ENCODE assay signal across 13 mouse cellular contexts in the genomic region with DNA sequence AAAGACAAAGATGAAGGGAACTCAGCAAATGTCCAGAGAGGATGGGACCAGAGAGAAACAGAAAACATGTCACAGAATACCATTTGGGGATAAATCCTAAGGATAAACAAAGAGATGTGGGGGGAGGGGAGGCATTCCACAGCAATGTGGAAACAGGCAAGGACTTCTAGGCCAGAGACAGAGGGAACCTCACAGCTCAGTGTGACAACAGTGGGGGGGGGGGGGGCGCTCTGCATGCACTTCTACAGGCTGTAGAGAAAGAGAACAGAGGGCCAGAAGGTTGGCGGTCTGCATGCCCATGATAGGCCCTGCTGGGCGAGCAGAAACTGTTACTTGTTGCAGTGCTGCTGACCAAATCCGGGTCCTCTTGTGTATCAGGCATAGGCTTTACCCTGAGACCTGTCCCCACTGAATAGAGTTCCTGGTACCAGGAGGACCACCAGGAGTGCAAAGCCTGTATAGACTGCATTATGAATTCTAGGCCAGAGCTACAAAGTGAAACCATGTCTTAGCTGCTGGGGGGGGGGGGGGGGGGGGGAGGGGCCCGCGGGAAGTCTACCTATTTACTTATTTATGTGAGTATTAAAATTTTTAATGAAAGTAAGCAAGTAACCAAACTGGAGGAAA. TPM values are rescaled to one million over a fixed set of nuclear protein-coding genes. Genes with fewer than 3 reads are reported as not detected.
A peak's percentile ranks its signal among the peaks of the same experiment; 100 is the strongest.
DNase-seq lines count a peak whose midpoint lies in the region; ATAC-seq lines count a peak whose summit lies in the region.
"Had no signal": no experiment of that assay in that cellular context is flagged by ENCODE, and none has a peak within 500 bp of the region (broad histone marks: within the 10 kb centered on the region; RNA-seq: fewer than 3 reads in every experiment).

No protein-coding gene starts in this region.

- H3K4me3 ChIP-seq in heart, embryonic 13.5 days, result no peak overlapping the region
- peak overlapping the region; percentile 50 for H3K4me3 ChIP-seq in megakaryocyte, embryonic 14.5 days (replicated peaks)
- H3K4me3 ChIP-seq in embryonic facial prominence, embryonic 10.5 days, result no peak overlapping the region
- H3K4me3 ChIP-seq in midbrain, embryonic 14.5 days (replicated peaks; ENCODE audit: low read depth, low read length), result no peak overlapping the region
- H3K4me3 ChIP-seq: kidney, embryonic 15.5 days had no signal

- H3K4me2 ChIP-seq in heart, embryonic 13.5 days, result peak overlapping the region; percentile 42
- H3K4me2 ChIP-seq in midbrain, embryonic 14.5 days (ENCODE audit: low read length), result no peak overlapping the region
- H3K4me2 ChIP-seq: kidney, embryonic 15.5 days had no signal

- no peaks in the 10 kb centered on the region for H3K36me3 ChIP-seq in heart, embryonic 13.5 days
- H3K36me3 ChIP-seq in megakaryocyte, embryonic 14.5 days (replicated peaks; ENCODE audit: low read length), result peaks cover 11% of the 10 kb centered on the region
- no peaks in the 10 kb centered on the region for H3K36me3 ChIP-seq in embryonic facial prominence, embryonic 10.5 days (replicated peaks)
- H3K36me3 ChIP-seq in midbrain, embryonic 14.5 days (ENCODE audit: control insufficient read depth, insufficient read depth, low read length), result no peaks in the 10 kb centered on the region
- H3K36me3 ChIP-seq: kidney, embryonic 15.5 days had no signal

- ATAC-seq in heart, embryonic 13.5 days (ENCODE audit: extremely low read depth, insufficient number of reproducible peaks, low FRiP score, low TSS enrichment), result no peak
- ATAC-seq in megakaryocyte, adult 5-6 weeks (ENCODE audit: poor library complexity, severe bottlenecking), result no peak
- ATAC-seq in midbrain, embryonic 14.5 days (ENCODE audit: low FRiP score, low TSS enrichment), result no peak
- ATAC-seq: CD4-positive, CD25-positive, alpha-beta regulatory T cell, adult 4 months had no signal

- H3K9me3 ChIP-seq in heart, embryonic 13.5 days, result no peaks in the 10 kb centered on the region
- H3K9me3 ChIP-seq in megakaryocyte, embryonic 14.5 days, result no peaks in the 10 kb centered on the region
- H3K9me3 ChIP-seq in embryonic facial prominence, embryonic 10.5 days, result no peaks in the 10 kb centered on the region
- no peaks in the 10 kb centered on the region for H3K9me3 ChIP-seq in midbrain, embryonic 14.5 days (ENCODE audit: control insufficient read depth, low read length)
- H3K9me3 ChIP-seq: kidney, embryonic 15.5 days had no signal

- no peak for DNase-seq in heart, postnatal 4 days
- DNase-seq in embryonic facial prominence, embryonic 10.5 days (ENCODE audit: low spot score), result peak; percentile 38
- peak; percentile 44 for DNase-seq in midbrain, embryonic 14.5 days
- DNase-seq in thymus, postnatal 4 days, result no peak
- DNase-seq: cerebellum, adult 9-10 months; gastrocnemius, postnatal 36 days; thymus, postnatal 14 days had no signal

- H3K27ac ChIP-seq in heart, embryonic 13.5 days (replicated peaks), result no peak overlapping the region
- H3K27ac ChIP-seq in embryonic facial prominence, embryonic 10.5 days (replicated peaks), result peak overlapping the region; percentile 80
- no peak overlapping the region for H3K27ac ChIP-seq in midbrain, embryonic 14.5 days (replicated peaks; ENCODE audit: low read depth, low read length)
- H3K27ac ChIP-seq: kidney, embryonic 15.5 days; liver, embryonic 14.5 days had no signal

- 32% methylated on average over 3 of the region's 6 CpGs for WGBS in heart, embryonic 13.5 days
- 23% methylated on average over 6 of the region's 6 CpGs for WGBS in embryonic facial prominence, embryonic 10.5 days
- WGBS in midbrain, embryonic 14.5 days, result 27% methylated on average over 5 of the region's 6 CpGs

- H3K9ac ChIP-seq in heart, embryonic 13.5 days, result peak overlapping the region; percentile 40; the same call in 1 of the 2 replicates
- H3K9ac ChIP-seq in midbrain, embryonic 14.5 days (replicated peaks; ENCODE audit: low read length), result no peak overlapping the region
- H3K9ac ChIP-seq: kidney, embryonic 15.5 days; liver, embryonic 14.5 days had no signal

- H3K27me3 ChIP-seq in heart, embryonic 13.5 days (replicated peaks), result no peaks in the 10 kb centered on the region
- no peaks in the 10 kb centered on the region for H3K27me3 ChIP-seq in megakaryocyte, embryonic 14.5 days (replicated peaks)
- no peaks in the 10 kb centered on the region for H3K27me3 ChIP-seq in embryonic facial prominence, embryonic 10.5 days (replicated peaks; ENCODE audit: low read depth, poor library complexity, severe bottlenecking)
- no peaks in the 10 kb centered on the region for H3K27me3 ChIP-seq in midbrain, embryonic 14.5 days (ENCODE audit: control insufficient read depth, insufficient read depth, low read length)
- H3K27me3 ChIP-seq: kidney, embryonic 15.5 days had no signal

- H3K4me1 ChIP-seq in heart, embryonic 13.5 days, result peaks cover 44% of the 10 kb centered on the region
- peaks cover 75% of the 10 kb centered on the region for H3K4me1 ChIP-seq in megakaryocyte, embryonic 14.5 days
- peaks cover 50% of the 10 kb centered on the region for H3K4me1 ChIP-seq in embryonic facial prominence, embryonic 10.5 days
- 0 out of 2 replicates have a peak, but pooled peaks cover 5% of the 10 kb centered on the region for H3K4me1 ChIP-seq in midbrain, embryonic 14.5 days (ENCODE audit: control insufficient read depth, insufficient read depth, low read length)

RNA-seq across cellular contexts. Expression of a gene that starts 20.0 kb away (rescaled TPM):
- polyA plus RNA-seq in heart, embryonic 13.5 days (2015; fragmentation: Nextera tagmentation; extraction: Ambion mirVana), result 92.2 and 99.9 TPM in 2 replicates
- 100 to 1,000 TPM in 1 of 2 experiments, 10 to 100 TPM in 1; 94.9 to 103 TPM for total RNA-seq in heart, postnatal 4 days (2021)
- polyA plus RNA-seq in megakaryocyte, embryonic 14.5 days (2012; ENCODE audit: insufficient read depth, low replicate concordance), result 16.7 and 18.1 TPM in 2 replicates
- 10.2 and 10.7 TPM in 2 replicates for total RNA-seq in megakaryocyte, adult 5-6 weeks (2015)
- total RNA-seq in megakaryocyte, adult 5-6 weeks (2017), result 29.6 and 36.1 TPM in 2 replicates
- 55.9 and 56.2 TPM in 2 replicates for polyA plus RNA-seq in embryonic facial prominence, embryonic 10.5 days (2016; fragmentation: Nextera tagmentation; extraction: Ambion mirVana)
- polyA plus RNA-seq in midbrain, embryonic 14.5 days (2014; fragmentation: Nextera tagmentation; extraction: Ambion mirVana), result 8.8 and 15.8 TPM in 2 replicates

Comparison
In these comparisons a context has a peak if more than half of its experiments do, and no peak if none do; other contexts are left out.
1. DNase-seq: peak in embryonic facial prominence, embryonic 10.5 days (single experiment) and midbrain, embryonic 14.5 days (single experiment); none in heart, postnatal 4 days (single experiment) and thymus, postnatal 4 days (single experiment).